Mouse (Mus musculus) liver, adult 2 months (tissue): ENCODE measurements around the gene Prrt1.

Experiments
- CTCF ChIP-seq: fragments of 200-500 bp; IDR thresholded peaks from 2 replicates; pipeline ENCODE4 v1.5.1; 2011; ENCODE audit warnings: low read depth, low read length, control low read depth
- POLR2A ChIP-seq: fragments of 200-500 bp; IDR thresholded peaks from 2 replicates; pipeline ENCODE4 v1.6.1; 2011; ENCODE audit warnings: low read length, control low read depth; ENCODE audit not compliant: insufficient read depth; ENCODE audit errors: extremely low read depth

- TF ChIP-seq CTCF, result no peak
- no peak for TF ChIP-seq POLR2A
Observed at GRCm38 (mm10) chr17:34676671-34677070, 47.3 kb downstream of the Prrt1 start.
